ENCODE assay signal across 7 mouse cellular contexts in the genomic region with DNA sequence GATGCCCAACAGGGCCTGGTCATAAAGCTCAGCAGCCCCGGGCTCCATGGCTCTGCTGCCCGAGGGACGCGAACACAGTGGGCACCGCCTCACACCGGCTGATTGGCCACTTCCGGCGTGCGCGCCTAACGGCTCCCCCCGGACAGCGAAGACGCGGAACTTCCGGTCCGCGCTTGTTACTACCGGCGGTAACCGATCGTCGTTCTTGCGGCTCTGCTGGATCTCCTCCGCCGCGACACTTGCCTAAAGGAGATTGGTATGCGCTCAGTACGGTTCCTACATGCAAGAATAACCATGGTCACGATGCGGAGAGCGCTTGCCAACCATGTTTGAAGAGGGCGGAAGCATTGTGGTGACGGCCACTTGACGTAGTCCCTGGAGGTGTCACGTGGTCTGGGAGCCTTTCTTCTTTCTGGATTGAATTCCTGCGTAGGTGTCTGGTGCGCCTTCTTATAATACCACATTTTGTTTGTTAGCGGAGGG. TPM values are rescaled to one million over a fixed set of nuclear protein-coding genes. Genes with fewer than 3 reads are reported as not detected.
DNase-seq lines count a peak whose midpoint lies in the region; ATAC-seq lines count a peak whose summit lies in the region.

A gene (minus strand): TSS at position 329 of the 483 bp plus-strand sequence.

- no peaks in the 10 kb centered on the region for H3K36me3 ChIP-seq in embryonic facial prominence, embryonic 12.5 days
- H3K36me3 ChIP-seq in limb, embryonic 11.5 days (ENCODE audit: control insufficient read depth, insufficient read depth, low read length): no peaks in the 10 kb centered on the region
- H3K36me3 ChIP-seq in midbrain, embryonic 14.5 days (ENCODE audit: control insufficient read depth, insufficient read depth, low read length): peaks cover 2% of the 10 kb centered on the region; the same call in 1 of the 2 replicates

- WGBS in embryonic facial prominence, embryonic 12.5 days: under 1% methylated on average over 39 of the region's 39 CpGs
- under 1% methylated on average over 39 of the region's 39 CpGs for WGBS in limb, embryonic 11.5 days
- under 1% methylated on average over 39 of the region's 39 CpGs for WGBS in midbrain, embryonic 14.5 days

- H3K9me3 ChIP-seq in embryonic facial prominence, embryonic 12.5 days: no peaks in the 10 kb centered on the region
- H3K9me3 ChIP-seq in limb, embryonic 11.5 days (ENCODE audit: control insufficient read depth, low read length): no peaks in the 10 kb centered on the region
- H3K9me3 ChIP-seq in midbrain, embryonic 14.5 days (ENCODE audit: control insufficient read depth, low read length): no peaks in the 10 kb centered on the region

- DNase-seq in adrenal gland, postnatal 25 days: peak; percentile 86
- peak; percentile 99 for DNase-seq in heart, adult 11 months
- DNase-seq in kidney, adult 18-20 months: peak; percentile 91
- DNase-seq in limb, embryonic 11.5 days (ENCODE audit: low spot score): peak; percentile 92
- DNase-seq in midbrain, embryonic 14.5 days: peak; percentile 94
- DNase-seq in spleen, adult 18-20 months: peak; percentile 74 to 83

- peak within 1 kb of the TSS; percentile 92 for H3K4me2 ChIP-seq in embryonic facial prominence, embryonic 12.5 days (replicated peaks)
- H3K4me2 ChIP-seq in limb, embryonic 11.5 days (ENCODE audit: low read depth, severe bottlenecking): peak within 1 kb of the TSS; percentile 94
- H3K4me2 ChIP-seq in midbrain, embryonic 14.5 days (ENCODE audit: low read length): peak within 1 kb of the TSS; percentile 94

- no peaks in the 10 kb centered on the region for H3K27me3 ChIP-seq in embryonic facial prominence, embryonic 12.5 days
- H3K27me3 ChIP-seq in limb, embryonic 11.5 days (ENCODE audit: control insufficient read depth, insufficient read depth, low read length): no peaks in the 10 kb centered on the region
- H3K27me3 ChIP-seq in midbrain, embryonic 14.5 days (ENCODE audit: control insufficient read depth, insufficient read depth, low read length): no peaks in the 10 kb centered on the region

- peak within 1 kb of the TSS; percentile 89 for H3K9ac ChIP-seq in embryonic facial prominence, embryonic 12.5 days
- H3K9ac ChIP-seq in limb, embryonic 11.5 days (ENCODE audit: low read length): peak within 1 kb of the TSS; percentile 93
- H3K9ac ChIP-seq in midbrain, embryonic 14.5 days (replicated peaks; ENCODE audit: low read length): peak within 1 kb of the TSS; percentile 91

- peak within 1 kb of the TSS; percentile 83 for H3K4me3 ChIP-seq in embryonic facial prominence, embryonic 12.5 days
- H3K4me3 ChIP-seq in limb, embryonic 11.5 days (ENCODE audit: low read depth, low read length): peak within 1 kb of the TSS; percentile 90
- H3K4me3 ChIP-seq in midbrain, embryonic 14.5 days (replicated peaks; ENCODE audit: low read depth, low read length): peak within 1 kb of the TSS; percentile 99

- peak within 1 kb of the TSS; percentile 92 for H3K27ac ChIP-seq in embryonic facial prominence, embryonic 12.5 days
- H3K27ac ChIP-seq in limb, embryonic 11.5 days (replicated peaks; ENCODE audit: low read depth, low read length): peak within 1 kb of the TSS; percentile 88
- peak within 1 kb of the TSS; percentile 97 for H3K27ac ChIP-seq in midbrain, embryonic 14.5 days (replicated peaks; ENCODE audit: low read depth, low read length)

- H3K4me1 ChIP-seq in embryonic facial prominence, embryonic 12.5 days: peaks cover 15% of the 10 kb centered on the region
- H3K4me1 ChIP-seq in limb, embryonic 11.5 days (ENCODE audit: control insufficient read depth, insufficient read depth, low read length): no peaks in the 10 kb centered on the region; the same call in 1 of the 2 replicates
- peaks cover 21% of the 10 kb centered on the region for H3K4me1 ChIP-seq in midbrain, embryonic 14.5 days (ENCODE audit: control insufficient read depth, insufficient read depth, low read length)

- peak; percentile 91 for ATAC-seq in embryonic facial prominence, embryonic 12.5 days (ENCODE audit: insufficient number of reproducible peaks, insufficient read depth, low FRiP score, low TSS enrichment)
- ATAC-seq in limb, embryonic 11.5 days (ENCODE audit: insufficient number of reproducible peaks, low FRiP score, low TSS enrichment, low read depth): peak; percentile 93
- ATAC-seq in midbrain, embryonic 14.5 days (ENCODE audit: low FRiP score, low TSS enrichment): peak; percentile 96

RNA-seq across cellular contexts. Expression of the gene that starts here (rescaled TPM):
- total RNA-seq in adrenal gland, postnatal 25 days (2021): 59.0 and 63.1 TPM in 2 replicates
- polyA plus RNA-seq in embryonic facial prominence, embryonic 12.5 days (2016; fragmentation: Nextera tagmentation; extraction: Ambion mirVana): 49.5 and 50.8 TPM in 2 replicates
- polyA plus RNA-seq in limb, embryonic 11.5 days (2014; fragmentation: Nextera tagmentation; extraction: Ambion mirVana): 41.7 and 45.4 TPM in 2 replicates
- 56.9 and 57.8 TPM in 2 replicates for polyA plus RNA-seq in midbrain, embryonic 14.5 days (2014; fragmentation: Nextera tagmentation; extraction: Ambion mirVana)

Comparison
In these comparisons a context has a peak if more than half of its experiments do, and no peak if none do; other contexts are left out.
1. Peak in every context shown above with its lines: DNase-seq, ATAC-seq, H3K4me3 ChIP-seq and H3K27ac ChIP-seq.